Mouse (Mus musculus) lung, postnatal 0 days (tissue): ENCODE data around the gene Gtpbp1.

Experiments used
- CTCF ChIP-seq: IDR thresholded peaks from 2 replicates; pipeline ENCODE4 v1.5.1; 2016; ENCODE audit warnings: antibody characterized with exemption, mild to moderate bottlenecking
- EP300 ChIP-seq: IDR thresholded peaks from 2 replicates; pipeline ENCODE4 v1.6.1; 2016; ENCODE audit warnings: antibody characterized with exemption, mild to moderate bottlenecking, control low read depth

- TF ChIP-seq CTCF: no peak
- no peak for TF ChIP-seq EP300
Observed at GRCm38 (mm10) chr15:79684616-79685015, 6.0 kb upstream of the Gtpbp1 start.
